Mouse (Mus musculus) intestine, embryonic 16.5 days (tissue): ENCODE results near the gene Agxt. TPM values are rescaled to one million over a fixed set of nuclear protein-coding genes. Genes with fewer than 3 reads are reported as not detected.

Experiments used
- ATAC-seq: fragments of 200-750 bp; cut with Nextera tagmentation; 2 replicates; pipeline ENCODE4 v1.8.0; 2017; ENCODE audit warnings: moderate TSS enrichment, moderate library complexity
- H3K27ac ChIP-seq: fragments of 300-500 bp; sonication (generic); 2 replicates; pipeline ENCODE4 v1.5.1; 2014; ENCODE audit warnings: mild to moderate bottlenecking, low read length
- H3K27me3 ChIP-seq: fragments of 300-500 bp; sonication (generic); replicated peaks from 2 replicates; pipeline ENCODE4 v1.6.1; 2014; ENCODE audit warnings: low read length, control low read depth, mixed read lengths; ENCODE audit not compliant: control insufficient read depth, insufficient read depth
- H3K36me3 ChIP-seq: fragments of 300-500 bp; sonication (generic); 2 replicates; pipeline ENCODE4 v1.6.1; 2014; ENCODE audit warnings: low read length, control low read depth; ENCODE audit not compliant: control insufficient read depth, insufficient read depth
- H3K4me1 ChIP-seq: fragments of 300-500 bp; sonication (generic); 2 replicates; pipeline ENCODE4 v1.6.1; 2014; ENCODE audit warnings: low read length, control low read depth, mixed read lengths; ENCODE audit not compliant: control insufficient read depth, insufficient read depth
- H3K4me2 ChIP-seq: fragments of 300-500 bp; sonication (generic); 2 replicates; pipeline ENCODE4 v1.6.1; 2014; ENCODE audit warnings: low read depth, low read length, control low read depth
- H3K4me3 ChIP-seq: fragments of 300-500 bp; sonication (generic); 2 replicates; pipeline ENCODE4 v1.5.1; 2014; ENCODE audit warnings: mild to moderate bottlenecking, low read length
- H3K9ac ChIP-seq: fragments of 300-500 bp; sonication (generic); 2 replicates; pipeline ENCODE4 v1.6.1; 2014; ENCODE audit warnings: low read depth, low read length
- H3K9me3 ChIP-seq: fragments of 300-500 bp; sonication (generic); 2 replicates; pipeline ENCODE4 v1.6.1; 2016; ENCODE audit warnings: low read length, control low read depth; ENCODE audit not compliant: control insufficient read depth
- WGBS: fragments of 180-500 bp; shearing (Covaris S2); extraction: QIAGEN DNeasy Blood & Tissue Kit; methylation state at CpG from one replicate; pipeline ENCODE4 v1.1.7; 2014; 5-methylcytosine and 5-hydroxymethylcytosine counted together
- polyA plus RNA-seq: library from polyadenylated mRNA; unstranded; fragments of >200 nt; fragmentation: Nextera tagmentation; extraction: Ambion mirVana; gene quantifications from 2 replicates; pipeline ENCODE4 v1.2.1, GENCODE M21; 2015

Agxt gene
- polyA plus RNA-seq, 1 experiment from 2014 or later: 1.1 TPM

- H3K4me3 ChIP-seq: no peak overlapping the region
- no peaks in the 10 kb centered on the region for H3K9me3 ChIP-seq
- no peaks in the 10 kb centered on the region for H3K36me3 ChIP-seq
- H3K4me2 ChIP-seq: no peak overlapping the region
- no peak overlapping the region for H3K9ac ChIP-seq
- H3K27me3 ChIP-seq: no peaks in the 10 kb centered on the region
- ATAC-seq: no peak
- H3K4me1 ChIP-seq: no peaks in the 10 kb centered on the region
- WGBS: 89% methylated on average over 7 of the region's 7 CpGs
- no peak overlapping the region for H3K27ac ChIP-seq
Measured at GRCm38 (mm10) chr1:93182281-93182680, 47.2 kb downstream of the Agxt start.

- H3K4me1 ChIP-seq: no peaks in the 10 kb centered on the region
- no peaks in the 10 kb centered on the region for H3K36me3 ChIP-seq
- 75% methylated on average over 14 of the region's 14 CpGs for WGBS
- ATAC-seq: no peak
- H3K4me2 ChIP-seq: no peak overlapping the region
- H3K27ac ChIP-seq: no peak overlapping the region
- no peak overlapping the region for H3K4me3 ChIP-seq
- no peak overlapping the region for H3K9ac ChIP-seq
- no peaks in the 10 kb centered on the region for H3K9me3 ChIP-seq
- no peaks in the 10 kb centered on the region for H3K27me3 ChIP-seq
Measured at GRCm38 (mm10) chr1:93184071-93184828, 49.2 kb downstream of the Agxt start.

DNA sequence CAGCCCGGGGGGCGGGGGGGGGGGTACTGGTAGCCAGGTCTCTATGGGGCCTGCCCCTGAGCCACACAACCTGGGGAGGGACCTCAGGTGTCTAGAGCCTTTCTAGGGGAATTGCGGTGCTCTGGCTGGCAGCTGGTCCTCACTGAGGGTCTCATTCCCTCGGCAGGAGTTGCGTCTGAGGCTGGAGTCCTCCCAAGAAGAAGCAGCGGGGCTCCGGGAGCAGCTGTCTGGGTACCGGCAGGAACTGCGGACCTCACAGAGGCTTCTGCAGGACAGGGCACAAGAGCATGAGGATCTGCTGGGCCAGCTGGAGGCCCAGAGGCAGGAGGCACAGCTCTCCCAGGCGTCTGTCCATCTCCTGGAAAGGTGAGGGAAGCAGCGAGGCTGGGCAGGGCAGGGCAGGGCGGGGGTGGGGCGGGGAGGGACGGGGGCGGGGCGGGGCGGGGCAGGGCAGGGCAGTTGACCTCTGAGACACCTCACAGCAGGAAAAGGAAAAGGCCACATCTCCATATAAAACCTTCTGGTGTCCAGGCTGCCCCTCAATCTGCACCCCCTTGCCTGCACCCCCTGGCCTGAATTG, 55.8 kb downstream of the Agxt start:
- Histone ChIP-seq H3K9me3 (no peaks in the 10 kb centered on the region; the same call in 1 of the 2 replicates), H3K27ac (no peak overlapping the region), H3K4me2 (peak overlapping the region; percentile 9; the same call in 1 of the 2 replicates), H3K36me3 (no peaks in the 10 kb centered on the region), H3K4me1 (no peaks in the 10 kb centered on the region), H3K27me3 (0 out of 2 replicates have a peak, but pooled peaks cover 5% of the 10 kb centered on the region), H3K4me3 (no peak overlapping the region), H3K9ac (no peak overlapping the region)
- WGBS: 10% methylated on average over 11 of the region's 17 CpGs
- peak; percentile 67 for ATAC-seq

DNA sequence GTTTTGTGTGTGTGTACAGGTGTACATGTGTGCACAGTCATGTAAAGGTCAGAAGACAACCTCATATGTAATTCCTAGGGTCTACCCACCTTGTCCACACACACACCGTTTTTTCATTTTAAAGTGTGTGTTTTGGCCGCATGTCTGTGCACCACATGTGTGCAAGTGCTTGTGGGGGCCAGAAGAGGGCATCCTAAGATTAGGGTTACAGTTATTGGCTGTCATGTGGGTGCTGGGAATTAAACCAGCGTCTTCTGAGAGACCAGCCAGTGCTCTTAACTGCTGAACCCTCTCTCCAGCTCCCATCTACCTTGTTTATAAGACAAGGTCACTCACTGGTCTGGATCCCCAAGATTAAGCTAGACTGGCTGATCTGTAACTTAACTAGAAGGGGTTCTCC, 59.9 kb downstream of the Agxt start:
- no peak for ATAC-seq
- Histone ChIP-seq H3K27ac (no peak overlapping the region), H3K4me1 (no peaks in the 10 kb centered on the region), H3K36me3 (no peaks in the 10 kb centered on the region), H3K4me2 (no peak overlapping the region), H3K27me3 (0 out of 2 replicates have a peak, but pooled peaks cover 5% of the 10 kb centered on the region), H3K4me3 (no peak overlapping the region), H3K9me3 (no peaks in the 10 kb centered on the region; the same call in 1 of the 2 replicates), H3K9ac (no peak overlapping the region)
- WGBS: 90% methylated on average over 3 of the region's 3 CpGs

Other genes with a start within 250 kb of the Agxt start
- 0.06 and 0.13 TPM in 2 replicates for gene Ankmy1, start 232.3 kb upstream of the Agxt start, polyA plus RNA-seq
- gene Dusp28, start 228.3 kb upstream of the Agxt start, polyA plus RNA-seq: 13.3 and 14.3 TPM in 2 replicates
- gene Rnpepl1, start 224.5 kb upstream of the Agxt start, polyA plus RNA-seq: 14.3 and 22.2 TPM in 2 replicates
- 31.1 and 32.1 TPM in 2 replicates for gene Capn10, start 200.9 kb upstream of the Agxt start, polyA plus RNA-seq
- gene Gpr35, start 184.4 kb upstream of the Agxt start, polyA plus RNA-seq: 8.4 and 11.5 TPM in 2 replicates
- 8.3 and 11.8 TPM in 2 replicates for gene Aqp12, start 128.9 kb upstream of the Agxt start, polyA plus RNA-seq
- 14.0 and 16.0 TPM in 2 replicates for gene Kif1a, start 33.3 kb upstream of the Agxt start, polyA plus RNA-seq
- 16.8 and 20.0 TPM in 2 replicates for gene 2310007B03Rik, start 25.7 kb downstream of the Agxt start, polyA plus RNA-seq
- gene Crocc2, start 33.5 kb downstream of the Agxt start, polyA plus RNA-seq: 0.05 and 0.07 TPM in 2 replicates
- 2.3 and 2.6 TPM in 2 replicates for gene Sned1, start 100.6 kb downstream of the Agxt start, polyA plus RNA-seq
- 23.8 and 26.6 TPM in 2 replicates for gene Mterf4, start 170.7 kb downstream of the Agxt start, polyA plus RNA-seq
- 50.8 and 58.7 TPM in 2 replicates for gene Ppp1r7, start 207.6 kb downstream of the Agxt start, polyA plus RNA-seq
- 7.4 and 7.8 TPM in 2 replicates for gene Pask, start 208.2 kb downstream of the Agxt start, polyA plus RNA-seq
- 2.2 and 2.6 TPM in 2 replicates for gene Ano7, start 238.7 kb downstream of the Agxt start, polyA plus RNA-seq